Mouse (Mus musculus): ENCODE measurements around the gene Ppp2r2c. TPM values are rescaled to one million over a fixed set of nuclear protein-coding genes. Genes with fewer than 3 reads are reported as not detected.

The Ppp2r2c gene
- polyA plus RNA-seq, 1 experiment from 2014 or later, result 17.1 TPM

GRCm38 (mm10) chr5:36920072-36920471 is 51.8 kb downstream of the Ppp2r2c start:
- no peak overlapping the region for H3K4me3 ChIP-seq (ENCODE audit: low read depth, low read length)
- no peak overlapping the region for H3K27ac ChIP-seq (ENCODE audit: low read depth, low read length)
- no peak for ATAC-seq
- H3K4me1 ChIP-seq (ENCODE audit: control insufficient read depth, insufficient read depth, low read length), result no peaks in the 10 kb centered on the region; the same call in 1 of the 2 replicates
- WGBS, result 54% methylated on average over 1 of the region's 1 CpGs
- peak; percentile 47 for DNase-seq (ENCODE audit: low spot score)
- H3K36me3 ChIP-seq (ENCODE audit: control insufficient read depth, insufficient read depth, low read length), result no peaks in the 10 kb centered on the region
- no peak overlapping the region for H3K4me2 ChIP-seq (ENCODE audit: low read length)
- H3K9ac ChIP-seq (ENCODE audit: low read length), result no peak overlapping the region
- H3K27me3 ChIP-seq (replicated peaks; ENCODE audit: control insufficient read depth, insufficient read depth, low read length), result no peaks in the 10 kb centered on the region
- H3K9me3 ChIP-seq (replicated peaks; ENCODE audit: control insufficient read depth, low read length), result no peaks in the 10 kb centered on the region

GRCm38 (mm10) chr5:36921871-36922270 is 53.6 kb downstream of the Ppp2r2c start:
- Histone ChIP-seq H3K4me1 (ENCODE audit: control insufficient read depth, insufficient read depth, low read length) (no peaks in the 10 kb centered on the region; the same call in 1 of the 2 replicates), H3K27ac (ENCODE audit: low read depth, low read length) (no peak overlapping the region), H3K36me3 (ENCODE audit: control insufficient read depth, insufficient read depth, low read length) (no peaks in the 10 kb centered on the region), H3K4me3 (ENCODE audit: low read depth, low read length) (no peak overlapping the region), H3K4me2 (ENCODE audit: low read length) (no peak overlapping the region), H3K27me3 (replicated peaks; ENCODE audit: control insufficient read depth, insufficient read depth, low read length) (no peaks in the 10 kb centered on the region), H3K9me3 (replicated peaks; ENCODE audit: control insufficient read depth, low read length) (no peaks in the 10 kb centered on the region), H3K9ac (ENCODE audit: low read length) (no peak overlapping the region)
- DNase-seq (ENCODE audit: low spot score) (no peak), ATAC-seq (no peak)
- WGBS, result 78% methylated on average over 1 of the region's 1 CpGs

- Histone ChIP-seq H3K4me2 (ENCODE audit: low read length) (no peak overlapping the region), H3K9ac (ENCODE audit: low read length) (no peak overlapping the region), H3K4me3 (ENCODE audit: low read depth, low read length) (no peak overlapping the region), H3K27me3 (replicated peaks; ENCODE audit: control insufficient read depth, insufficient read depth, low read length) (no peaks in the 10 kb centered on the region), H3K27ac (ENCODE audit: low read depth, low read length) (no peak overlapping the region), H3K9me3 (replicated peaks; ENCODE audit: control insufficient read depth, low read length) (no peaks in the 10 kb centered on the region), H3K4me1 (ENCODE audit: control insufficient read depth, insufficient read depth, low read length) (no peaks in the 10 kb centered on the region; the same call in 1 of the 2 replicates), H3K36me3 (ENCODE audit: control insufficient read depth, insufficient read depth, low read length) (no peaks in the 10 kb centered on the region)
- WGBS, result 81% methylated on average over 10 of the region's 10 CpGs
- ATAC-seq (no peak), DNase-seq (ENCODE audit: low spot score) (no peak)
Measured at GRCm38 (mm10) chr5:36922811-36923210, 54.5 kb downstream of the Ppp2r2c start.

GRCm38 (mm10) chr5:36923826-36924700 is 55.8 kb downstream of the Ppp2r2c start:
- no peak overlapping the region for H3K4me3 ChIP-seq (ENCODE audit: low read depth, low read length)
- H3K9ac ChIP-seq (ENCODE audit: low read length), result no peak overlapping the region; the same call in 1 of the 2 replicates
- DNase-seq (ENCODE audit: low spot score) (no peak), ATAC-seq (no peak)
- H3K27me3 ChIP-seq (replicated peaks; ENCODE audit: control insufficient read depth, insufficient read depth, low read length), result no peaks in the 10 kb centered on the region
- no peaks in the 10 kb centered on the region for H3K36me3 ChIP-seq (ENCODE audit: control insufficient read depth, insufficient read depth, low read length)
- H3K9me3 ChIP-seq (replicated peaks; ENCODE audit: control insufficient read depth, low read length), result no peaks in the 10 kb centered on the region
- WGBS, result 49% methylated on average over 11 of the region's 11 CpGs
- H3K4me2 ChIP-seq (ENCODE audit: low read length), result no peak overlapping the region
- H3K27ac ChIP-seq (ENCODE audit: low read depth, low read length), result 0 out of 2 replicates have a peak overlapping the region, but pooled peaks have one; percentile 5
- H3K4me1 ChIP-seq (ENCODE audit: control insufficient read depth, insufficient read depth, low read length), result no peaks in the 10 kb centered on the region; the same call in 1 of the 2 replicates

GRCm38 (mm10) chr5:36928701-36929100 is 60.4 kb downstream of the Ppp2r2c start:
- no peaks in the 10 kb centered on the region for H3K27me3 ChIP-seq (replicated peaks; ENCODE audit: control insufficient read depth, insufficient read depth, low read length)
- H3K4me2 ChIP-seq (ENCODE audit: low read length), result no peak overlapping the region
- H3K9ac ChIP-seq (ENCODE audit: low read length), result no peak overlapping the region
- no peaks in the 10 kb centered on the region for H3K9me3 ChIP-seq (replicated peaks; ENCODE audit: control insufficient read depth, low read length)
- no peak overlapping the region for H3K4me3 ChIP-seq (ENCODE audit: low read depth, low read length)
- DNase-seq (ENCODE audit: low spot score), result no peak
- H3K27ac ChIP-seq (ENCODE audit: low read depth, low read length), result no peak overlapping the region
- H3K36me3 ChIP-seq (ENCODE audit: control insufficient read depth, insufficient read depth, low read length), result no peaks in the 10 kb centered on the region
- WGBS, result 47% methylated on average over 4 of the region's 4 CpGs
- ATAC-seq, result no peak
- H3K4me1 ChIP-seq (ENCODE audit: control insufficient read depth, insufficient read depth, low read length), result no peaks in the 10 kb centered on the region; the same call in 1 of the 2 replicates

GRCm38 (mm10) chr5:36929376-36929775 is 61.1 kb downstream of the Ppp2r2c start:
- Histone ChIP-seq H3K36me3 (ENCODE audit: control insufficient read depth, insufficient read depth, low read length) (no peaks in the 10 kb centered on the region), H3K27ac (ENCODE audit: low read depth, low read length) (no peak overlapping the region), H3K9me3 (replicated peaks; ENCODE audit: control insufficient read depth, low read length) (no peaks in the 10 kb centered on the region), H3K4me1 (ENCODE audit: control insufficient read depth, insufficient read depth, low read length) (no peaks in the 10 kb centered on the region), H3K9ac (ENCODE audit: low read length) (no peak overlapping the region), H3K27me3 (replicated peaks; ENCODE audit: control insufficient read depth, insufficient read depth, low read length) (no peaks in the 10 kb centered on the region), H3K4me3 (ENCODE audit: low read depth, low read length) (no peak overlapping the region), H3K4me2 (ENCODE audit: low read length) (no peak overlapping the region)
- WGBS, result 78% methylated on average over 3 of the region's 3 CpGs
- ATAC-seq (no peak), DNase-seq (ENCODE audit: low spot score) (no peak)

GRCm38 (mm10) chr5:36933383-36933782 is 65.1 kb downstream of the Ppp2r2c start:
- Histone ChIP-seq H3K4me1 (ENCODE audit: control insufficient read depth, insufficient read depth, low read length) (peaks cover 12% of the 10 kb centered on the region), H3K4me3 (ENCODE audit: low read depth, low read length) (no peak overlapping the region), H3K9ac (ENCODE audit: low read length) (no peak overlapping the region), H3K36me3 (ENCODE audit: control insufficient read depth, insufficient read depth, low read length) (no peaks in the 10 kb centered on the region), H3K9me3 (replicated peaks; ENCODE audit: control insufficient read depth, low read length) (no peaks in the 10 kb centered on the region), H3K27me3 (replicated peaks; ENCODE audit: control insufficient read depth, insufficient read depth, low read length) (no peaks in the 10 kb centered on the region), H3K4me2 (ENCODE audit: low read length) (no peak overlapping the region), H3K27ac (ENCODE audit: low read depth, low read length) (no peak overlapping the region)
- ATAC-seq (no peak), DNase-seq (ENCODE audit: low spot score) (no peak)
- WGBS, result 63% methylated on average over 8 of the region's 8 CpGs

- DNase-seq (ENCODE audit: low spot score), result peak; percentile 90
- H3K9me3 ChIP-seq (replicated peaks; ENCODE audit: control insufficient read depth, low read length), result no peaks in the 10 kb centered on the region
- H3K27ac ChIP-seq (ENCODE audit: low read depth, low read length), result peak overlapping the region; percentile 60; the same call in 1 of the 2 replicates
- H3K4me3 ChIP-seq (ENCODE audit: low read depth, low read length), result no peak overlapping the region
- H3K27me3 ChIP-seq (replicated peaks; ENCODE audit: control insufficient read depth, insufficient read depth, low read length), result no peaks in the 10 kb centered on the region
- peak; percentile 78 for ATAC-seq
- H3K9ac ChIP-seq (ENCODE audit: low read length), result no peak overlapping the region
- peaks cover 12% of the 10 kb centered on the region for H3K4me1 ChIP-seq (ENCODE audit: control insufficient read depth, insufficient read depth, low read length)
- WGBS, result 57% methylated on average over 17 of the region's 17 CpGs
- no peak overlapping the region for H3K4me2 ChIP-seq (ENCODE audit: low read length)
- H3K36me3 ChIP-seq (ENCODE audit: control insufficient read depth, insufficient read depth, low read length), result no peaks in the 10 kb centered on the region
Measured at GRCm38 (mm10) chr5:36935486-36936473, 67.5 kb downstream of the Ppp2r2c start.
